Mouse (Mus musculus) small intestine, adult 2 months (tissue): ENCODE measurements around the gene Tnp2. TPM values are rescaled to one million over a fixed set of nuclear protein-coding genes. Genes with fewer than 3 reads are reported as not detected.

ENCODE experiments used
- H3K27ac ChIP-seq: fragments of 200-500 bp; 2 replicates; pipeline ENCODE4 v1.5.1; 2012; ENCODE audit warnings: low read depth, low read length, control low read depth, inconsistent platforms; ENCODE audit not compliant: insufficient read depth
- H3K27me3 ChIP-seq: fragments of 200-500 bp; 2 replicates; pipeline ENCODE4 v1.6.1; 2012; ENCODE audit warnings: mild to moderate bottlenecking, moderate library complexity, low read length, inconsistent platforms; ENCODE audit not compliant: control insufficient read depth, insufficient read depth
- H3K36me3 ChIP-seq: fragments of 200-500 bp; 2 replicates; pipeline ENCODE4 v1.6.1; 2012; ENCODE audit warnings: mild to moderate bottlenecking, low read length, control low read depth, inconsistent platforms; ENCODE audit not compliant: control insufficient read depth, insufficient read depth
- H3K4me1 ChIP-seq: fragments of 200-500 bp; 2 replicates; pipeline ENCODE4 v1.6.1; 2012; ENCODE audit warnings: low read length, inconsistent platforms, mixed read lengths; ENCODE audit not compliant: control insufficient read depth, insufficient read depth, insufficient read length
- H3K4me3 ChIP-seq: fragments of 200-500 bp; 2 replicates; pipeline ENCODE4 v1.5.1; 2012; ENCODE audit warnings: low read depth, mild to moderate bottlenecking, control low read depth, inconsistent platforms, low read length, moderate library complexity
- CTCF ChIP-seq: fragments of 200-500 bp; IDR thresholded peaks from 2 replicates; pipeline ENCODE4 v1.5.1; 2012; ENCODE audit warnings: low read depth, mild to moderate bottlenecking, control low read depth, inconsistent platforms, low read length, moderate library complexity, mixed read lengths; ENCODE audit not compliant: insufficient replicate concordance, insufficient read length; ENCODE audit errors: extremely low read depth
- POLR2A ChIP-seq: fragments of 200-500 bp; IDR thresholded peaks from 2 replicates; pipeline ENCODE4 v1.6.1; 2012; ENCODE audit warnings: low read depth, mild to moderate bottlenecking, control low read depth, inconsistent platforms, low read length, moderate library complexity
- WGBS: fragments of 180-500 bp; shearing (Covaris S2); methylation state at CpG from one replicate; pipeline ENCODE4 v1.1.7; 2018; 5-methylcytosine and 5-hydroxymethylcytosine counted together
- polyA plus RNA-seq: library from polyadenylated mRNA; depleted of rRNA; stranded (reverse); fragments of >200 nt; gene quantifications from 2 replicates; pipeline ENCODE4 v1.2.3, GENCODE M21; 2012

Gene Tnp2
- polyA plus RNA-seq, 1 experiment: not detected

GRCm38 (mm10) chr16:10777579-10778160 is 10.8 kb downstream of the Tnp2 start:
- Histone ChIP-seq H3K27ac (no peak overlapping the region), H3K36me3 (no peaks in the 10 kb centered on the region; the same call in 1 of the 2 replicates), H3K4me1 (peaks cover 6% of the 10 kb centered on the region; the same call in 1 of the 2 replicates), H3K4me3 (no peak overlapping the region), H3K27me3 (no peaks in the 10 kb centered on the region)
- TF ChIP-seq CTCF (no peak), POLR2A (no peak)
- WGBS: 72% methylated on average over 5 of the region's 5 CpGs

DNA sequence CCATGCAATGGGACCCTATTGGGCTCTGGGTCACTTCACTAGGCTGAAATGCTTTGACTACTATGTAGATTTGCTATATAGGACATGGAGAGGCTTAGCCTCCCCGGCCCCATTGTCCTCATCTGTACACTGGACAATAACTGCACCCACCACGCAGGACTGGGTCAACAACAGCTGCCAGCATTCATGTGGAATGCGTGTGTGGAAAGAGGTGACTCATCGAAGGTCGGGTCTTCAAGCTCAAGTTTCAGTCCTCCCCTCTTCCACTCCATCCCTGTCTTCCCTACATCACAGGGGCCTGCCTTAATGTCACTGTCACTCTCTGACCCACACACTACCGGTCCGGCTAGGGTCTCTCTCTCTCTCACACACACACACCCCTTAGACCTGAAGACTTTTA is 12.1 kb downstream of the Tnp2 start:
- WGBS: 67% methylated on average over 7 of the region's 7 CpGs
- Histone ChIP-seq H3K4me1 (peaks cover 6% of the 10 kb centered on the region; the same call in 1 of the 2 replicates), H3K36me3 (no peaks in the 10 kb centered on the region), H3K27me3 (no peaks in the 10 kb centered on the region), H3K27ac (no peak overlapping the region), H3K4me3 (no peak overlapping the region)
- TF ChIP-seq CTCF (no peak), POLR2A (no peak)

- H3K4me1 ChIP-seq: peaks cover 17% of the 10 kb centered on the region; the same call in 1 of the 2 replicates
- H3K36me3 ChIP-seq: no peaks in the 10 kb centered on the region
- no peak overlapping the region for H3K4me3 ChIP-seq
- 30% methylated on average over 4 of the region's 4 CpGs for WGBS
- TF ChIP-seq POLR2A (no peak), CTCF (no peak)
- H3K27ac ChIP-seq: no peak overlapping the region
- no peaks in the 10 kb centered on the region for H3K27me3 ChIP-seq
Observed at GRCm38 (mm10) chr16:10774726-10775125, 13.7 kb downstream of the Tnp2 start.

DNA sequence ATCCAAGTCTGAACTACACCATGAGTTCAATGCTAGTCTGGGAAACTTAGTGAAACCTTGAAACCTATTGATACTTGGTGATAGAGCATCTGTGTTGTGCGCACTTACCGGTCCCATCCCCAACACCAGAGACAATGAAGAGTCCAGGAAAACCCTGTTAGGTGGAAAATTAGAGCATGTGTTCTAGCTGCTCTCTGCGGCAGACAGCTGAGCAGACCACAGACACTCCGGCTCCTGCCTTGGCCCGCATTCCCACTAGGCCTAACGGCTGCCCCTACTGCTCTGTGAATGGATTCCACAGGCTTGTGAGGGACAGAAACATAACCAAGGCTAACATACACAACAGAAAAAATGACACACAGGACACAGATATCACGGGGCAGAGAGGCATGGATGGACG is 14.9 kb downstream of the Tnp2 start:
- H3K27ac ChIP-seq: no peak overlapping the region
- H3K4me1 ChIP-seq: peaks cover 24% of the 10 kb centered on the region
- TF ChIP-seq POLR2A: no peak
- TF ChIP-seq CTCF: no peak
- H3K4me3 ChIP-seq: no peak overlapping the region
- H3K36me3 ChIP-seq: no peaks in the 10 kb centered on the region
- 91% methylated on average over 8 of the region's 8 CpGs for WGBS
- no peaks in the 10 kb centered on the region for H3K27me3 ChIP-seq

DNA sequence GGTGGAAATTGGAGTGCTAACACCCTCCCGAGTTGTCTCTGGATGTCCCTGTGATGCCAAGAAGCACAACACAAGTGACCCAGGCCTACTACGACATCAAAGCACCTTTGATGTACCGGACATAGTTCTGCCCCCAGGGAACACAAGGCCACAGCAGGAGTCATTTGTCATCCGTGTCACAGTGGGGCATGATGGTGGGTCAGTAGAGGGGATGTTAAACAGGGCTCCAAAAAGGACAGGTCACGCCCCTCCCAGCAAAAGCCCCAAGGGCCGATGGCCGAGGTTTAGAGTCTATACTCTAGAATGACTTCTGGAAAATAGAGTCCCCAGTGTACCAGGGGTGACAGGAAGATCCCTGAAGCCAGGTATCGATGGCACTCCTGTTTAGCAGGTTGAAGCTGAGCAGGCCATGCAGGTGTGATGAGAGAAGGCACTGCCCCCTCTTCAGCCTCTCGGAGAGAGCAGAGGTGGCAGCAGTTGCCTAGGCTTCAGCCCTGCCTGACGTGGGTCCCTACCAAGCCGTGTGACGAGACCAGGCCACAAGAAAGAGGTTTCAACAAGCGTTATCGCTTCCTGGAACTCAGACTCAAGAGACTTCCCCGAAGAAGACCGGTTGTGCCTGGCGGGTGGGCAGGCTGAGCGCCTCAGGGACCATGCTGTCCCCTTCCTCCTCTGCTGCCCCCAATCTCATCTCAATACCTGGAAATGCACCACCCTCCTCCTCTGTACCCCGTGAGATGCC is 16.5 kb downstream of the Tnp2 start:
- Histone ChIP-seq H3K27me3 (no peaks in the 10 kb centered on the region), H3K4me1 (peaks cover 24% of the 10 kb centered on the region), H3K36me3 (no peaks in the 10 kb centered on the region), H3K4me3 (no peak overlapping the region), H3K27ac (peak overlapping the region; percentile 43)
- TF ChIP-seq CTCF (no peak), POLR2A (0 out of 2 replicates have a peak, but pooled peaks have one; percentile 8)
- WGBS: 85% methylated on average over 19 of the region's 19 CpGs

DNA sequence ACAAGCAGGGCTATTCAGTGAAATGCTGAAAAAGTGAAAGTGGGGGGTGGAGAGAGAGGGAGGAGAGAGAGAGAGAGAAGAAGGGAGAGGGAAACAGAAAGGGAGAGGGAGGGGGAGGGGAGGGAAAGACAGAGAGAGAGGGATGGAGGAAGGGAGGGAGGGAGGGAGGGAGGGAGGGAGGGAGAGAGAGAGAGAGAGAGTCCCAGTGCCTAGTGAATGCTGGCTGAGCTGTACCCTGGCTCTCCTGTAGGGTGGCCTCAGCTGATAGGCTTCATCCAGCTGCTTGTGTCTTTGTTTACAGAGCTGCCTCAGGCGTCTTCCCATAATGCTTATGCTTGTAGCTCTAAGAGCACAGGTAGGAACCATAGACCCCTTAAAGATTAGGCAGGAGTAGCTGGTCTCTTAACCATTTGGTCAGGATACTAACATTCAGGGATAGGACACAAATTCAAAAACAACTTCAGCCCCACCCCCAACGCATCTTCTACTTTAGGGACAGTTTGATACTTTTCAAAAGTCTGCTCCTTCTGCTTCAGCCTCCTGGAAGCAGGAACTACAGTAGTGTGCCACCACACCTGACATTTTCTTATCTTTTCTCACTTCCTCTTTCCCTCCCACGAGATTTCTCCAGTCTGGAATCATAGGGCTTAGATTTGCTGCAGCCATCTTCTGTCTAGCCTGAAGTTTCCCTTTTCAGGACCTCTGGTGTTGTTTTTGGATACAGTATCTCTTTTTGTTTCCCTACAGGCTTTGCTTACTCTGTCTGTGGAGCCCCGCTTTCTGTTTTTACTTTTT is 17.7 kb downstream of the Tnp2 start:
- WGBS: 36% methylated on average over 4 of the region's 4 CpGs
- no peaks in the 10 kb centered on the region for H3K27me3 ChIP-seq
- 0 out of 2 replicates have a peak overlapping the region, but pooled peaks have one; percentile 47 for H3K27ac ChIP-seq
- H3K36me3 ChIP-seq: no peaks in the 10 kb centered on the region
- H3K4me3 ChIP-seq: no peak overlapping the region
- no peak for TF ChIP-seq POLR2A
- no peak for TF ChIP-seq CTCF
- peaks cover 24% of the 10 kb centered on the region for H3K4me1 ChIP-seq
